Mouse (Mus musculus) heart, postnatal 0 days (tissue): ENCODE data around the gene Plekhm1.

Experiments used
- CTCF ChIP-seq: IDR thresholded peaks from 2 replicates; pipeline ENCODE4 v1.5.1; 2016; ENCODE audit warnings: antibody characterized with exemption, control low read depth, low read depth
- EP300 ChIP-seq: IDR thresholded peaks from 2 replicates; pipeline ENCODE4 v1.6.1; 2016; ENCODE audit warnings: antibody characterized with exemption, low read depth

GRCm38 (mm10) chr11:103356938-103357670, 55.4 kb downstream of the Plekhm1 start:
- TF ChIP-seq CTCF (no peak), EP300 (no peak)
